Mouse (Mus musculus) embryo, embryonic 11.5 days (tissue): ENCODE measurements at regions not wholly inside any gene's neighbourhood (a gene's known extent, or its start where the extent isn't known, plus 50 kb on each side); places are given as distances from the start of the nearest gene placed in this dataset.

Experiments
- DNase-seq: peaks from one replicate; pipeline ENCODE4 v3.0.0-alpha.2; 2012; ENCODE audit warnings: low read depth, low spot score

- no peak for DNase-seq
Observed at GRCm38 (mm10) chr15:63553597-63553996, 291.4 kb downstream of the Gsdmc2 start.

GRCm38 (mm10) chr15:63532337-63533055 lies 312.5 kb downstream of the Gsdmc2 start:
- DNase-seq: no peak

- DNase-seq: no peak
Observed at GRCm38 (mm10) chr15:63527318-63527717, 317.7 kb downstream of the Gsdmc2 start.

DNA sequence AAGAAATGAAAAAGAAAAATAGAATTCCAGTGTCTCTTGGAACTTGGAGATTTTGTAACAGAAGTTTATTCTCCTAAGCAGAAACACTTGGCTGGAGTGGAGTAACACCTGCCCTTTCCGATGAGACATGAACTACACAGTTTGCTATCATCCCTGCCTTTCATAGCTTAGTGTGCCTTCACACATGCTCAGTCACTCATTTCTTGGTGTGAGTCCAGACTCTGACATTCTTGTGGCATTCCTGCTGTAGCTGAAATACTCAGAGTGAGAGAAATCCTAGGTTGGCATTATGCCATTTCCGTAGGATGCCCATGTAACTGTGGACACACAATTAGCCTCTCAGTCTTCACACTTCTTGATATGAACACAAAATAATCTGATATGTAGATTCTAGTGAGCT lies 318.2 kb downstream of the Gsdmc2 start:
- no peak for DNase-seq

- DNase-seq: no peak
Observed at GRCm38 (mm10) chr15:63517301-63517700, 327.7 kb downstream of the Gsdmc2 start.

DNA sequence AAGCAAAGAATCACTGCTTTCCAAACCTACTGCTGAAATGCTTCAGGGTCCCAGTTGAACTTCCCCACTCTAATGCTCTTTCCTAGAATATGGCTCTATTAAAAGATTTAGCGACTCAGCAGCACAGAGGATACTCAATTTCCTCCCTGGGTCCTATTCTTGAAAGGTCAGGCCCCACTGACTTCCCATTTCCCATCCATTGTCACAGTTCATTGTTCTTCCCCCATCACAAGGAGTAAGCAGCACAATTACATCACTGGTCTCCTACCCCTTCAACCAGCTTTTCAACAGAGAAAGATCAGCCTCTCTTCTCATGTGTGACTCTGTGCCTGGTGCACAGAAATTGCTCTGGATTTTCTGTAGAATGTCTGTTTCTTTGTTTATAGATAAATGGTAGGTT lies 344.5 kb downstream of the Gsdmc2 start:
- no peak for DNase-seq

GRCm38 (mm10) chr15:63498483-63498882 lies 346.5 kb downstream of the Gsdmc2 start:
- no peak for DNase-seq

DNA sequence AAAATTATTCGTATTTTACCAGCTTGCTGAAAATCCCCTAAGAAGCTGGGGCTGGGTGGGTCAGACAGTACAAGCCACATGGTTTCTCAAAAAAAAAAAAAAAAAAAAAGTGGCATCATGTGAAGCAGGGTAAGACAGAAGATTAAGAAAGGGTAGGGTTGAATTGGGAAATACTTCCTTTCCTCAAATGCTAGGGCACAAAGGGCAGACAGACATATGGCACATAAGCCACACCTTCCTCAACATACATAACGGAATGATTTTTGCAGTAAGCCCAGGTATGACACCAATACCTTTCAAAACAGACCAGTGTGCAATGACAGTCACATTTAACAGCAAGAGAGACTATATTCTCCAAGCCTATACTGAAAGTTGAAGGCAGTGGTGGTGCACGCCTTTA lies 347.8 kb downstream of the Gsdmc2 start:
- DNase-seq: no peak

DNA sequence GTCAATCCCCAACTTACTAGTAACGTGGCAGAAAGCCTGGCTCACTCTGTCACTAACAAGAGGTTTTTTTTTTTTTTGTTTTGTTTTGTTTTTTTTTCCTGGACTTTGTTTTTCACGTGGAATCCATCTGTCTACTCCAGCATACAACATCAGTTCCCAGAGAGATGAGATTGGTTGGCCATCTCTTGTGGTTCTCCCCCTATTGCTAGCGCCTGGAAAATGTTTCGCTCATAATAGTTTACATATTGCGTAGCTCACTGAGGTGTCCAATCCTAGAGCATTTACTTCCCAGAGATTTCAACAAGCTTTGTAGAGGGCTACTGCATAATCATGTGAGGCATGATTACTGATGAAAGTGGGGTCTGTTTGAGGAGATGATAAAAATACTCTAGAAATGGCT lies 360.1 kb downstream of the Gsdmc2 start:
- no peak for DNase-seq

DNA sequence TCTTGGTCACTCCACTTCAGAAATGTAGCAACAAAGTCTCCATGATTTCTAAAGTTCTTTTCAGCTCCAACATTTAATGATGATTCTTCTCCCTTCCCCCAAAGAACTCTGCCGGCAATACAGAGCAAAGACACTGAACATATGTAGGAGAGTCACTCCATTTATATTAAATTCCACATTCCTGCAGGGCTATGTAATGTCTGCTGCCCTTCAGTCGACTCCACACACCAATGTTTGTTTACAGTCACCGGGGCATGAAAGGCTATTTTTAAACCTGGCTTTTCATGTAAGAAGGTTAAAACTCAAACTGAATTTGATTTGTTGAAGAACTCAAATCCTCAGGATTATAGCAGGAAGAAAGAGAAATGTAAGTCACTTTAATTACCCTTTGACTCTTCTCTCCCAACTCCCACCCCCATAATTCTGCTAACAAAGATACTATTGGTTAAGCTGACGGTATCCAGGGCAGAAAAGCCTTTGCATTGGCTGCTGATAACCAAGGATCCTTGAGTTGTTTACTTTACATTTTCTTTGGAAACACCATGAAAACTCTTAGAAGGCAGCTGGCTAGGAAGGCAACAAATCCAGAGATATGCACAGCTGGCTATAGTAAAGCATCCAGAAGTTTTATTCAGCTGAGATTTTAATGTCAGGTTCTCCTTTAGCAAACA lies 360.6 kb downstream of the Gsdmc2 start:
- peak; percentile 11 for DNase-seq

- no peak for DNase-seq
Observed at GRCm38 (mm10) chr15:63479270-63479805, 365.6 kb downstream of the Gsdmc2 start.

GRCm38 (mm10) chr15:63466916-63467315 lies 378.1 kb downstream of the Gsdmc2 start:
- DNase-seq: no peak

DNA sequence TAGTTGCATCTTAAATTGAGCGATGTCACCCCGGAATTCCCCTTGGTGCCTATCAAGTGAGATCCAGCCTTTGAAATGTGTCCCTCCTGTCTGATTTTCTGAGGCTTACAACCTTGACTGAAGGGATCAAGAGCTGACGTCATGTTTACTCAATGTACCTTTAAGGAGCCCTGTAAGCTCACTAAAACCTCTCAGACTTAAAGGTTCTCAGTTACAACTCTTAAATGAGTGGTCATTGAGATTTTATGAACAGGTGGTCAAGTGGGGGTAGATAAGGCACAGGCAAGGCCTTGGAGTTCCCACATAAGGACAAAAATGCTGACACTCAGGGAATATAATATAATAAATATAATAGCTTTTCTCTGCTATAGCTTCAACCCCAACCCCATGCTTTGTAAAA lies 392.4 kb downstream of the Gsdmc2 start:
- DNase-seq: no peak

DNA sequence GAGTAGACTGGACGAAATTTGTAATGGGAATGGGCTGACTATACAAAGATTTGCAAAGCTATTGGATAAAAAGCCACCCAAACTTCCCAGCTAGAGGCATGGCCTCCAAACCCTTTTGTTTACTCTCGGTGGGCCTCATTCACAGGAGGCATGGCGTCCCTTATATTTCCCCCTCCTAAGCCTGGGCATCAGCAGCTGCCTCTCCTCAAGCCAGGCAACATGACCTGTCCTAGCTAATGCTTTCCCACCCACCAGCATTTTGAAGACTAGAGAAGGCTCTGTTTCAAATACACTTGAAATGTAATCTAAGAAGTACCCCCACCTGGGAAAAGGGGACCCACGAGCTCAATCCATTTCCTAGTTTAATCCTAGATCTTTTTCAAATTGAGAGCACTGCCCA lies 398.7 kb downstream of the Gsdmc2 start:
- DNase-seq: no peak

GRCm38 (mm10) chr15:63445016-63445415 lies 400.0 kb downstream of the Gsdmc2 start:
- no peak for DNase-seq

GRCm38 (mm10) chr15:63442146-63442780 lies 402.7 kb downstream of the Gsdmc2 start:
- no peak for DNase-seq

GRCm38 (mm10) chr15:63412649-63413048 lies 432.3 kb downstream of the Gsdmc2 start:
- no peak for DNase-seq

- DNase-seq: no peak
Observed at GRCm38 (mm10) chr15:63411771-63412118, 433.2 kb downstream of the Gsdmc2 start.

DNA sequence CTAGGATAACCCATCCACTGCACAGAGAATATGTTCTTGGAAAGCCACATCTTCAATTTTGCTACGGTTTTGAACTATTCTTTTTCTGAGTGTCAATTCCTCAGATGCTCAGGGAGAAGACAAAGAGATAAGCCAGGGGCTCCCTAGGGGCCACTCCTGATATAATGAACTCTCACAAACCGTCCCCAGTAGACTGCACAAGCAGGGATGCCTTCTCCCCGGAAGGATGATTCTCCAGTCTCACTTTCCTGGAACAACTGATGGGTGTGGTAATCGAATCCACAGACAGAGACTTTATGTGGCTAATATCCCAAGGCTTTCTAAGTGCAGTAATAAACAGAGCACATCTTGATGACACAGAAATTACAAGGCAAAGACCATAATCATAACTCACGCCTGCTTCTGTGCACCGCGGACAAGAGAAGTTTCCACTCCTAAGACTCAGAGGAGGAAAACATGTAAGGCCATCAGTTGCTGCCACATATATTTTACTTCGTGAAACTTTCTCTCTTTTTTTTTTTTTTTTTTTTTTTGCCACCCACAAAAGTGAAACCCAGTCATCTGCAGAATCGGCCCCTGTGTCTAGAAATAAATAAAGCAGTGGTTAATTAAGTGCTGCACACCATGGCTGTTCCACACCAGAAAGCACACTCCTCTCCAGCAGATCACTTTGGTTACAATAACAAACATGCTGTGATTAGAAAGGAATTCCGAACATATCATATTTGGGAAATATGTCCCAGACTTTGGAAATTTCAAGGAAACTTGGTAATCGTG lies 433.8 kb downstream of the Gsdmc2 start:
- no peak for DNase-seq

DNA sequence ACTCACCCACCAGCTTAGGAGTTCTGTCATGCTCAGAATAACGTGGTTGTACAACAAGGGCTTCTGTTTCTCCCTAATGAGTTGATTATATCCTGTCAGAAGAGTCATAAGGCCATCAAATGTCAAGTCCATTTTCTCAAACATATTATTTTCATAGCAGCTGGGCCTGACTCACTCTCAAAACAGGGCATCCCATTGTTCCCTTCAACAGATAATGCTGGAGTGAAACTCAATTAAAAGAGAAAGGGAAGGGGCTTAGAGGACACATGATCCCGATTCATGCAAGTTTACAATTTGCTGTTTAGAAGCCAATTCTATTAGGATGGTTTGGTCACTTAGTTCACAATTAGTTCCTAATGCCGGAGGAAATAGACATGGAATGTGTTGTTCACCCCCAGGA lies 444.5 kb downstream of the Gsdmc2 start:
- no peak for DNase-seq

GRCm38 (mm10) chr15:63400011-63400410 lies 445.0 kb downstream of the Gsdmc2 start:
- DNase-seq: no peak

GRCm38 (mm10) chr15:63397485-63397884 lies 447.5 kb downstream of the Gsdmc2 start:
- DNase-seq: no peak
